Mouse (Mus musculus) urinary bladder, postnatal 10 days (tissue): Measurements from ENCODE around the gene Cda.
A peak's percentile ranks its signal among the peaks of the same experiment; 100 is the strongest.
"Not testable (repeated sequence)": the region's sequence is repeated elsewhere in the genome, so short reads cannot be mapped to it uniquely, and the experiment has no call there.

Experiments
- DNase-seq: peaks from one replicate; pipeline ENCODE4 v3.0.0; 2022; ENCODE audit warnings: low spot score

Cda gene

GRCm38 (mm10) chr4:138335036-138335435 is 32.8 kb downstream of the Cda start:
- DNase-seq = no peak

GRCm38 (mm10) chr4:138333135-138333534 is 34.7 kb downstream of the Cda start:
- DNase-seq = no peak

DNA sequence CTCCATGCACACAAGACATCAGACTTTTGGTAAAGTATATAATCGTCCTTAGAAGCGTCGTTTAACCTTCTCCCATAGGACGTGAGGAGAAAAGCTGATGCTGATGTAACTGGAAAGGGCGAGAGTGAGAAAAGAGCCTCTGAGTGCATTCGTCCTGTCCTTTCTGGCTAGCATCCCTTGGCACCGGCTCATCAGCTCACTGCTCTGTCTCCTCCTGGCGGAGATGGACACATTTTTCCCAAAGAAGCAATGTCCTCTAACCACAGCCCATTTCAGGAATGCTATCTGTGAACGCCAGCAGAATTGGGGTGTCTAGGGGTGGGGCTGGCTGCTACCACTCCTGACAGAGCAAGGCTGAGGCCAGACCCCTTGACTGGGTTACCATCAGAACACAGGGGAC is 36.1 kb downstream of the Cda start:
- DNase-seq = no peak

DNA sequence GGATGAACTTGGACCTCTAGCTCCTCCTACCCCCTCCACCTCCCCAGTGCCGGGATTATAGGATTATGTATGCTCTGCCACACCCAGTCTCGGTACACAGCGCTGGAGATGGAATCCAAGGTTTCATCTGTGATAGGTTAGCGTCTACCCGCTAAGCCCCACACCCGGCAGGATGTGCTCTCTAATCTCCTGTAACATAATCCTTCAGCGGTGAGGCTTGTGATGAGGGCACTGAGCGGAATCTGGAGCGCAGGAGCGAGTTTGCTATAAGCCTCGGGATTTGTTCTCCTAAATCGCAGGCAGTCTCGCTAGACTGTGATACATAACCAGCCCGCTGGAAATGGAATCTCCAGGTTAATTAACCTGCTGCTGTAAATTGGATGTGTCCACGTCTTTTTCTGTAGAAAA is 37.5 kb downstream of the Cda start:
- DNase-seq = no peak

DNA sequence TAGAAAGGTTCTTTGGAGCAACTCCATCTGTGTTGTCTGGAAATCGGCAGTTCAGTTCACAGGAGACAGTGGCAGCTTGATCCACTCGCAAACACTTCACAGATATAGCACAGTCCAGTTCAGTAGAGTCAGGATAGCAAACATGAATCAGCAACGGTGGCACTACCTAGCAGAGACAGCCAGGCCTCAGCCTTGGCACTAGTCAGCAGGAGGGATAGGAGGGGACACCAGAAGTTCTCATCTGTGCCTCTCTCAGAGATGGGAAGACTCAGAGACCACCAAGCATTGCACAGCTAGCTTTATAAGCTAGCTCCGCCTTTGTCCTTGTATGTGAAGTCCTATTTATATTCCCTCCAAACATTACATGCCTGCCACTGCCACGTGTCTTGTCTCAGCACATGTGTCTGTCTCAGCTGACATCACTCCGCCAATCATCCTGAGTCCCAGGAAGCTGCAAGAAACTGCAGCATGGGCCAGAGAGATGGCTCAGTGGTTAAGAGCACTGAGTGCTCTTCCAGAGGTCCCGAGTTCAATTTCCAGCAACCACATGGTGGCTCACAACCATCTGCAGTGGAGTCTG is 39.8 kb downstream of the Cda start:
- DNase-seq = no peak

- DNase-seq = not testable (repeated sequence)
These were observed 40.6 kb downstream of the Cda start for GRCm38 (mm10) chr4:138327155-138327554.

DNA sequence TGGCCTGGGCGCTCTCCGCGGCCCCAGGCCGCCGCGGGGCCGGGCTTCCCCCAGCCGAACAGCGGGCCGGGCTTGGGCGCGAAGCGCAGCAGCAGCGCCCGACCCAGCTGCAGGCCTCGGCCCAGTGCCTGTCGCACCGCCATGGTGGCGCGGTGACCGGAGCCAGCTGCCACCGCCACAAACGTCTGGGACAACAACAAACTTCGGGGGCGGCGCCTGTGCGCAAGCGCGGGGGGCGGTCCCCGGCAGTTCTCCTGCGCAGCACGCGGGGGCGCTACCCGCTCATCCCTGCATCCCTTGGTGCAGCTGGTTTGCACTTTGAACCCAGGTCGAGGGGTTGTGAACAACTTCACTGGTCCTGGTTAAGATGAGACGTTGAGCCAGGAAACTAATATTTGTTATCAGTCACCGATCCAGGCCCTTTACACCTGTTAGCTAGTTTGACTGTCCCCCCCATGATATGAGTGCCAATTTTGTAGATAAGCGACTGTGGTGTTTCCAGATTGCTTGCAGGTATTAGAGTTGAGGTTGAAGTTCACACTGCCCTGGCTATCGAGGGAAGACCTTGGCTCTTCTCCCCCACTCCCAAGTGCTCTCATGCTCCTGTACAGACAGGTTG is 41.6 kb downstream of the Cda start, which contains the start of gene Pink1:
TSS of gene Pink1 (minus strand) at position 231 of the 619 bp plus-strand sequence.
- peak; percentile 51 for DNase-seq

GRCm38 (mm10) chr4:138325466-138326076 is 42.2 kb downstream of the Cda start:
- DNase-seq = peak; percentile 83

GRCm38 (mm10) chr4:138324451-138324850 is 43.3 kb downstream of the Cda start:
- no peak for DNase-seq

GRCm38 (mm10) chr4:138323753-138324152 is 44.0 kb downstream of the Cda start:
- no peak for DNase-seq

- DNase-seq = no peak
These were observed 45.1 kb downstream of the Cda start for GRCm38 (mm10) chr4:138322692-138323091.

DNA sequence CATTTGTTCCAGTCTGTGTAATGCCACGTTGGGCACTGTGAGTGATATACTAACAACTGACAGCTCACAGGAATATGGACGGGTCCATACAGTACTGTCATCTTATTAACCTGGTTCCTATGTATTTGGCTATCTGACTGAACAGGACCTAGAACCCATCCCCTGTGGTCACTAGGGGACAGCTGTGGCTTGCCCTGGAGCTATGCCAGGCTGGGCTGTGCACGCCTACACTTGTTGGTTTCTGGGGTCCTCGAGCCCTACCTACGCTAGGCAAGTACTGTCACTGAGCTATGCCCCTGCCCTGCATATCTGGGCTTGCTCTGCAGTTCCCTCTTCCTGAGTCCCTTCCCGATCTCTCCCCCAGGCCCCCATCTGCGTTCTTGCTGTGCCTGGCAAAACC is 46.3 kb downstream of the Cda start:
- DNase-seq = no peak

DNA sequence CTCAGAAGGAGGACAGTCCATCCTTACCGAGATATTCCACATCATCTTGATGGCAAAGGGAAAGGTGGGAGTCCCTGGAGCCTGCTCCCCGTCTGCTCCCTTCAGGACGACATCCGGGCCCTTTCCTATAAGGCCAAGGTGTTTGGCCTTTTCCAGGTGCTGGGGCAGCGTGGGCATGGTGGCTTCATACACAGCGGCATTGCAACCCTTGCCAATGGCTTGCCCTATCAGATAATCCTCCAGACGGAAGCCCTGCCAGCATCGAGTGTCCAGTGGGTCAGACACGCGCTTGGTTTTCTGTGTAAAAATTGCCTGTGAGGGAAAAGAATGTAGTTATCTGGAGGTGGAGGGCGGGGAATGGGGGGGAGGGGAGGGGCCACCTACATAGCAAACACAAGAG is 47.1 kb downstream of the Cda start:
- no peak for DNase-seq

DNA sequence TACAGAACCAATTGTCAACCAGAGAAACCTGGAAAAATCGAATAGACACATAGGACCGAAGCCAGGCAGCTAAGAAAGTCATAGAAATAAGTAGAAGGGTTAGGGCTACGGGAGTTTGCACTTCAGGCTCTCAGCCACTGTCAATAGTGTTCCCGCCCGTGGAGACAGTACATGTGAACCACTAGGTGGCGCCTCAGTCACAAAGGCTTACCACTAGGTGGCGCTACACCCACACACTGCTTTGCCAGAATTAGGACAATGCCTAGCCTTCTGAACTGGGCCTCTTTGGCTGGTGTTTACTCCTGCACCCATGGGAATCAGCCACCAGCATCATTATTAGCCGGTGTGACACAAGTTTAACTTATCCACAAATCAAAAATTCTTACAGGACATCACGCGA is 48.3 kb downstream of the Cda start:
- no peak for DNase-seq

- no peak for DNase-seq
These were observed 49.1 kb downstream of the Cda start for GRCm38 (mm10) chr4:138318509-138319266.

- DNase-seq = no peak
These were observed 51.4 kb downstream of the Cda start for GRCm38 (mm10) chr4:138316369-138316768.

GRCm38 (mm10) chr4:138315781-138316180 is 52.0 kb downstream of the Cda start:
- DNase-seq = no peak

- DNase-seq = no peak
These were observed 54.0 kb downstream of the Cda start for GRCm38 (mm10) chr4:138313795-138314194.

DNA sequence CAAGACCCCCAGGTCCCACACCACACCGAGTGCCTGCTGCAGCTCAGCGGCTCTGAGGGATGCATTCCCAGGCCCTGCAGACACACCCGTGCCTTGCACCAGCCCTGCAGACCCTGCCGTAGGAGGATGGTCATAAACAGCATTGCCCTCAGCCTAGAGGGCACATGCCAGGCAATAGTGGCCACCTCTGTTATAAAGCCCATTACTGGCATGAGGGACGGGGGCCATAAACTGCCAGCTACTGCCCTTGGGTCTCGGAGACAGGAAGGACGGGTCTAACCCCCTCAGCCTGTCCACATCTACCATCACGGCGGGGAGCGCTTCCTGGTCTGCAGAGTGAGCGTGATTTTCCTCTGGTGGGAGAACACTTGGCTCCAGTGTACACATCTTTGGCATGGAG is 54.8 kb downstream of the Cda start:
- no peak for DNase-seq

DNA sequence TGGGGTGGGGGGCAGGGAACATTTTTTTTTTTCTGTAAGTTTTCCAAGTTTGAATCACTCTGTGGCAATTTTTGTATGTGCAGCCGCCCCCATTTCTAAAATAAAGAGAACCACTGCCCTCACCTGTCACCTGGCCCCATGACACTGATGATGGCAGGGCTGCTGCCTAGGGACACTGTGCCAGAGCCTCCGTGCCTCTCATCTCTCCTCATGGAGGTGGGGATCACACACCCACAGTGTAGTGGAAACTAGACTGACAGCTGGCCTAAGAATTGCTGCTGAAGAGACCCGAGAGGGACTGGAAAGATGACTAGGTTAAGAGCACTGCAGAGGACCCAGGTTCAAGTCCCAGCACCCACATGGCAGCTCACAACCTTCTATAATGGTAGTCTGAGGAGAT is 55.7 kb downstream of the Cda start:
- no peak for DNase-seq

DNA sequence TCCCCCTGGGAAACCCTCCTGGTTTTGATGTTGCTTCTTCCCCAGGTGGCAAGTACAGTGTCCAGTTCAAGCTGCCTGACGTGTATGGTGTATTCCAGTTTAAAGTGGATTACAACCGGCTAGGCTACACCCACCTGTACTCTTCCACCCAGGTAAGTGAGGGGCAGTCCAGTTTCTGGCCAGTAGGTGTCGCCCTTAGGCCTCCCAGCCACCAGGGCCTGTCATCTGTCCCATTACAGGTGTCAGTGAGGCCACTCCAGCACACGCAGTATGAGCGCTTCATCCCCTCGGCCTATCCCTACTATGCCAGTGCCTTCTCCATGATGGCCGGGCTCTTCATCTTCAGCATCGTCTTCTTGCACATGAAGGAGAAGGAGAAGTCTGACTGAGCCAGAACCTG is 56.2 kb downstream of the Cda start:
- DNase-seq = no peak

- DNase-seq = no peak
These were observed 57.4 kb downstream of the Cda start for GRCm38 (mm10) chr4:138310311-138310910.

DNA sequence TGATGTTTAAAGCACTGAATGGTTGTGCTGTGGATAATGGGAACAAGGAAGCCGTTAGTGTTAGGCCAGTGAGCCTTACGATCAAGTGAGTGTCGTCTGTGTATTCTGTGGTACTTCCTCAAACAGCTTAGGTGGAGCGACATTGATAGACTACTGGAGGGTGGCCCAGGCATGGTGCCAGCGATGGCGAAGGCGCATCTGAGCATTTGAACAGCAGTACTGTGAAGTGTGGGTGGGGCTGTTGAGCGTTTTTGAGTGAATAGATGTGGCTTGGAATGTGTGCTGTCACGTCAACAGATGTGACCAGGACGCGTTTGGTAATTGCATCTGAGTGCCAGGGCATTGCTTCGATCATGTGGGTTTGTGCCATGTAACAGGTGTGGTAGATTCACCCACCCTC is 60.1 kb downstream of the Cda start:
- no peak for DNase-seq
